Mouse (Mus musculus) thymus, adult 2 months (tissue): ENCODE results near the gene Ppp4r1.

Experiments used
- CTCF ChIP-seq: fragments of 200-500 bp; IDR thresholded peaks from 2 replicates; pipeline ENCODE4 v1.5.1; 2012; ENCODE audit warnings: mild to moderate bottlenecking, control low read depth, low read length, moderate library complexity, borderline replicate concordance; ENCODE audit not compliant: control insufficient read depth, poor library complexity, insufficient read depth; ENCODE audit errors: extremely low read depth
- POLR2A ChIP-seq: fragments of 200-500 bp; IDR thresholded peaks from 2 replicates; pipeline ENCODE4 v1.6.1; 2012; ENCODE audit warnings: mild to moderate bottlenecking, low read length, control low read depth, moderate library complexity; ENCODE audit not compliant: control insufficient read depth, poor library complexity, insufficient read depth; ENCODE audit errors: extremely low read depth

DNA sequence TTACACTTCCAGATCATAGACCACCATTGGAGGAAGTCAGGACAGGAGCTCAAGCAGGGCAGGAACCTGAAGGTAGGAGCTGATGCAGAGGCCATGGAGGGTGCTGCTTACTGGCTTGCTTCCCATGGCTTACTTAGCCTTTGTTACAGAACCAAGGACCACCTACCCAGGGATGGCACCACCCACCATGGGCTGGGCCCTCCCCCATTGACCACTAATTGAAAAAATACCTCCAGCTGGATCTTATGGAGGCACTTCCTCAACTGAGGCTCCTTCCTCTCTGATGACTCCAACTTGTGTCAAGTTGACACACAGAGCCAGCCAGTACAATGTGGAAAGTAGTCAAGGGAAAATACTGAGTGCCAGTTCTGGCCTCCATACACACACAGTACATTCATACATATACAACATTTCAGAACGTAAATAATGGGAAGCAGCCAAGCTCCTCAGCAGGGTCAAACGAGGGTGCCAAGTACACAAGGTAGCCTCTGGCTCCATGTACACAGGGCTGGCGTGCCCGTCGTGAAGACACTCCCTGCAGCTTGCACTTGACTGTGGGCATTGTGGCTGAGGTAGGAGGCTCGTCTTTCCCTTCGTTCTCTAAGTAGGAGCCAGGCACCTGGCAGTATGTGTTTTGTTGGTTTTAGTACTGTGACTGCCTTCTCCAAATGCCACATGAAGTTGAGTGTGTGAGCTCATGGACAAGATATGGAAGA, 57.3 kb downstream of the Ppp4r1 start:
- TF ChIP-seq CTCF, result no peak
- no peak for TF ChIP-seq POLR2A
